Mouse (Mus musculus): ENCODE measurements around the gene Lama1. TPM values are rescaled to one million over a fixed set of nuclear protein-coding genes. Genes with fewer than 3 reads are reported as not detected.
A peak's percentile ranks its signal among the peaks of the same experiment; 100 is the strongest.

Lama1 gene
- polyA plus RNA-seq (2016; fragmentation: Nextera tagmentation; extraction: Ambion mirVana) = 3.3 and 5.9 TPM in 2 replicates

- DNase-seq (ENCODE audit: low spot score) = peak; percentile 91
- peaks cover 33% of the 10 kb centered on the region for H3K27me3 ChIP-seq (ENCODE audit: low read depth, poor library complexity, severe bottlenecking)
- H3K4me3 ChIP-seq = peak within 1 kb of the TSS; percentile 82
- WGBS = 2% methylated on average over 32 of the region's 32 CpGs
- no peaks in the 10 kb centered on the region for H3K9me3 ChIP-seq (replicated peaks)
- peaks cover 55% of the 10 kb centered on the region for H3K4me1 ChIP-seq
- no peaks in the 10 kb centered on the region for H3K36me3 ChIP-seq
- H3K27ac ChIP-seq = peak within 1 kb of the TSS; percentile 88
Observed at GRCm38 (mm10) chr17:67696694-67697386, at the start of gene Lama1. Lama1 (plus strand) TSS chr17:67697259.

GRCm38 (mm10) chr17:67651506-67651905, 45.6 kb upstream of the Lama1 start:
- no peaks in the 10 kb centered on the region for H3K36me3 ChIP-seq
- H3K27ac ChIP-seq = no peak overlapping the region
- WGBS = 16% methylated on average over 4 of the region's 4 CpGs
- no peaks in the 10 kb centered on the region for H3K27me3 ChIP-seq (ENCODE audit: low read depth, poor library complexity, severe bottlenecking)
- no peaks in the 10 kb centered on the region for H3K4me1 ChIP-seq
- peak; percentile 42 for DNase-seq (ENCODE audit: low spot score)
- H3K9me3 ChIP-seq (replicated peaks) = no peaks in the 10 kb centered on the region
- no peak overlapping the region for H3K4me3 ChIP-seq

- Histone ChIP-seq H3K9me3 (replicated peaks) (no peaks in the 10 kb centered on the region), H3K36me3 (no peaks in the 10 kb centered on the region), H3K27me3 (ENCODE audit: low read depth, poor library complexity, severe bottlenecking) (peaks cover 6% of the 10 kb centered on the region; the same call in 1 of the 2 replicates), H3K4me3 (no peak overlapping the region), H3K27ac (no peak overlapping the region), H3K4me1 (no peaks in the 10 kb centered on the region)
- 80% methylated on average over 3 of the region's 3 CpGs for WGBS
- no peak for DNase-seq (ENCODE audit: low spot score)
Observed at GRCm38 (mm10) chr17:67664299-67664698, 32.8 kb upstream of the Lama1 start.

- Histone ChIP-seq H3K27me3 (ENCODE audit: low read depth, poor library complexity, severe bottlenecking) (peaks cover 6% of the 10 kb centered on the region; the same call in 1 of the 2 replicates), H3K36me3 (no peaks in the 10 kb centered on the region), H3K9me3 (replicated peaks) (no peaks in the 10 kb centered on the region), H3K4me3 (no peak overlapping the region), H3K4me1 (no peaks in the 10 kb centered on the region), H3K27ac (no peak overlapping the region)
- no peak for DNase-seq (ENCODE audit: low spot score)
- WGBS = 78% methylated on average over 5 of the region's 5 CpGs
Observed at GRCm38 (mm10) chr17:67666981-67667380, 30.1 kb upstream of the Lama1 start.

GRCm38 (mm10) chr17:67667981-67668380, 29.1 kb upstream of the Lama1 start:
- H3K4me1 ChIP-seq = no peaks in the 10 kb centered on the region
- H3K4me3 ChIP-seq = no peak overlapping the region
- peak; percentile 83 for DNase-seq (ENCODE audit: low spot score)
- no peaks in the 10 kb centered on the region for H3K36me3 ChIP-seq
- H3K27me3 ChIP-seq (ENCODE audit: low read depth, poor library complexity, severe bottlenecking) = peaks cover 6% of the 10 kb centered on the region; the same call in 1 of the 2 replicates
- no peak overlapping the region for H3K27ac ChIP-seq
- H3K9me3 ChIP-seq (replicated peaks) = no peaks in the 10 kb centered on the region
- 18% methylated on average over 3 of the region's 3 CpGs for WGBS

- Histone ChIP-seq H3K4me1 (no peaks in the 10 kb centered on the region), H3K27ac (no peak overlapping the region), H3K27me3 (ENCODE audit: low read depth, poor library complexity, severe bottlenecking) (no peaks in the 10 kb centered on the region), H3K36me3 (no peaks in the 10 kb centered on the region), H3K4me3 (no peak overlapping the region), H3K9me3 (replicated peaks) (no peaks in the 10 kb centered on the region)
- WGBS = 86% methylated on average over 1 of the region's 1 CpGs
- no peak for DNase-seq (ENCODE audit: low spot score)
Observed at GRCm38 (mm10) chr17:67678576-67678975, 18.5 kb upstream of the Lama1 start.

- no peaks in the 10 kb centered on the region for H3K4me1 ChIP-seq
- no peaks in the 10 kb centered on the region for H3K27me3 ChIP-seq (ENCODE audit: low read depth, poor library complexity, severe bottlenecking)
- H3K9me3 ChIP-seq (replicated peaks) = no peaks in the 10 kb centered on the region
- H3K4me3 ChIP-seq = no peak overlapping the region
- H3K36me3 ChIP-seq = no peaks in the 10 kb centered on the region
- DNase-seq (ENCODE audit: low spot score) = no peak
- H3K27ac ChIP-seq = no peak overlapping the region
- WGBS = 77% methylated on average over 6 of the region's 6 CpGs
Observed at GRCm38 (mm10) chr17:67681084-67681483, 16.0 kb upstream of the Lama1 start.

- Histone ChIP-seq H3K9me3 (replicated peaks) (no peaks in the 10 kb centered on the region), H3K36me3 (no peaks in the 10 kb centered on the region), H3K4me3 (no peak overlapping the region), H3K27ac (no peak overlapping the region), H3K27me3 (ENCODE audit: low read depth, poor library complexity, severe bottlenecking) (no peaks in the 10 kb centered on the region), H3K4me1 (peaks cover 19% of the 10 kb centered on the region)
- no peak for DNase-seq (ENCODE audit: low spot score)
- WGBS = 60% methylated on average over 14 of the region's 14 CpGs
Observed at GRCm38 (mm10) chr17:67685022-67685743, 11.9 kb upstream of the Lama1 start.

GRCm38 (mm10) chr17:67687505-67687904, 9.6 kb upstream of the Lama1 start:
- Histone ChIP-seq H3K27ac (no peak overlapping the region), H3K4me3 (no peak overlapping the region), H3K4me1 (peaks cover 38% of the 10 kb centered on the region), H3K27me3 (ENCODE audit: low read depth, poor library complexity, severe bottlenecking) (no peaks in the 10 kb centered on the region), H3K9me3 (replicated peaks) (no peaks in the 10 kb centered on the region), H3K36me3 (no peaks in the 10 kb centered on the region)
- 83% methylated on average over 6 of the region's 6 CpGs for WGBS
- no peak for DNase-seq (ENCODE audit: low spot score)

GRCm38 (mm10) chr17:67690689-67691088, 6.4 kb upstream of the Lama1 start:
- peaks cover 52% of the 10 kb centered on the region for H3K4me1 ChIP-seq
- no peak overlapping the region; the same call in 1 of the 2 replicates for H3K27ac ChIP-seq
- H3K36me3 ChIP-seq = no peaks in the 10 kb centered on the region
- no peak for DNase-seq (ENCODE audit: low spot score)
- WGBS = 60% methylated on average over 4 of the region's 4 CpGs
- H3K4me3 ChIP-seq = no peak overlapping the region
- H3K27me3 ChIP-seq (ENCODE audit: low read depth, poor library complexity, severe bottlenecking) = no peaks in the 10 kb centered on the region
- H3K9me3 ChIP-seq (replicated peaks) = no peaks in the 10 kb centered on the region

- WGBS = 67% methylated on average over 2 of the region's 2 CpGs
- DNase-seq (ENCODE audit: low spot score) = no peak
Observed at GRCm38 (mm10) chr17:67692651-67693050, 4.4 kb upstream of the Lama1 start.

GRCm38 (mm10) chr17:67693861-67694260, 3.2 kb upstream of the Lama1 start:
- H3K4me1 ChIP-seq = peaks cover 69% of the 10 kb centered on the region
- 83% methylated on average over 2 of the region's 3 CpGs for WGBS
- DNase-seq (ENCODE audit: low spot score) = no peak

More at GRCm38 (mm10) chr17:67692651-67693050, 4.4 kb upstream of the Lama1 start:
- Histone ChIP-seq H3K4me3 (no peak overlapping the region), H3K27ac (no peak overlapping the region), H3K9me3 (replicated peaks) (no peaks in the 10 kb centered on the region), H3K36me3 (no peaks in the 10 kb centered on the region), H3K27me3 (ENCODE audit: low read depth, poor library complexity, severe bottlenecking) (peaks cover 2% of the 10 kb centered on the region; the same call in 1 of the 2 replicates), H3K4me1 (peaks cover 65% of the 10 kb centered on the region)

GRCm38 (mm10) chr17:67697461-67697891, 417 bp downstream of the Lama1 start:
- Histone ChIP-seq H3K4me1 (peaks cover 53% of the 10 kb centered on the region), H3K36me3 (no peaks in the 10 kb centered on the region), H3K4me3 (peak overlapping the region; percentile 82), H3K9me3 (replicated peaks) (no peaks in the 10 kb centered on the region), H3K27ac (peak overlapping the region; percentile 88), H3K27me3 (ENCODE audit: low read depth, poor library complexity, severe bottlenecking) (peaks cover 33% of the 10 kb centered on the region)
- peak; percentile 68 for DNase-seq (ENCODE audit: low spot score)
- under 1% methylated on average over 32 of the region's 32 CpGs for WGBS

More at GRCm38 (mm10) chr17:67693861-67694260, 3.2 kb upstream of the Lama1 start:
- Histone ChIP-seq H3K27me3 (ENCODE audit: low read depth, poor library complexity, severe bottlenecking) (peaks cover 15% of the 10 kb centered on the region), H3K4me3 (no peak overlapping the region), H3K27ac (no peak overlapping the region), H3K9me3 (replicated peaks) (no peaks in the 10 kb centered on the region), H3K36me3 (no peaks in the 10 kb centered on the region)
